Mouse (Mus musculus) small intestine, adult 10 weeks (tissue): ENCODE results near the gene Arhgef25. TPM values are rescaled to one million over a fixed set of nuclear protein-coding genes. Genes with fewer than 3 reads are reported as not detected.

Experiments
- polyA plus RNA-seq: library from polyadenylated mRNA; stranded (reverse); fragments of 350-450 nt; fragmentation: Illumina TruSeq; extraction: RNeasy Lipid Tissue Mini Kit (QIAGEN cat#74804); gene quantifications from one replicate; pipeline ENCODE4 v1.2.3, GENCODE M21; 2014; ENCODE audit warnings: low replicate concordance

The Arhgef25 gene
- 3.9 TPM for polyA plus RNA-seq

DNA sequence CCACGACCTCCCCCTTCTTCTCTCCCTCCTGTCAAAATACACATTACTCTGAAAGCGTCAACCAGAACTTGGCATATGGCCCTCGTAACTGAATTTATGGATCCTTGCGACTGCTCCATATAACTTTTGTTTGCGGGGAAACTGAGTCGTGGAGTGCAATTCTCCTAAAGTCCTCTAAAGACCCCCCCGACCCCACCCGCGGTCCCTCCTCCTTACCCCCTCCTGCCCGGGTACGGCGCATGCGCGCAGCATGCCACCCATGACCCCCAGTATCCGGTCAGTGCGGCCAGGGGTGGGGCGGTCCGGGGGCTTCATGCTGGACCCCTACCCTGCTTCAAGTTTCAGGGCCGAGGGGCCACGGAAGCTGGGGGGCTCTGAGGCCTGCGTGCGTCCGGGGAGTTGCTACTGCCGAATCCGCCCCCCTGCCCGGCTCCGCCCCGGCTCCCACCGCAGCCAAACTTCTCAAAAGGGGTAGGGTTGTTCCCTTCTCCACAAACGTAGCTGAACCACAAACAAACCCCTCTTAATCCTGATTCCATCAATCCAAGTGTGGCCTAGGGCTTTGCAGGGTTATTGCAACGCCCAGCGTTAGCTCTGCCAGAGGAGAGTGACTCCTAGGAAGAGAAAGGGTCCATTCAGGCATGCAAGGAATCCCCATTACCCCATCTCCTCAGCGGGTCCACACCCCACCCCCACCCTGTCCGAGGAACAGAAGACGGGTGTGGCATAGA, at the start of gene Arhgef25:
Gene Arhgef25, minus strand, starts transcription at position 433 of the 731 bp plus-strand sequence.

GRCm38 (mm10) chr10:127211414-127211854, 21.6 kb upstream of the Arhgef25 start, which contains the start of gene Pip4k2c:
Pip4k2c (minus strand) TSS chr10:127211585.

GRCm38 (mm10) chr10:127195328-127196129, 5.6 kb upstream of the Arhgef25 start, which contains the start of gene Dtx3:
Dtx3 (minus strand) TSS chr10:127195728.

DNA sequence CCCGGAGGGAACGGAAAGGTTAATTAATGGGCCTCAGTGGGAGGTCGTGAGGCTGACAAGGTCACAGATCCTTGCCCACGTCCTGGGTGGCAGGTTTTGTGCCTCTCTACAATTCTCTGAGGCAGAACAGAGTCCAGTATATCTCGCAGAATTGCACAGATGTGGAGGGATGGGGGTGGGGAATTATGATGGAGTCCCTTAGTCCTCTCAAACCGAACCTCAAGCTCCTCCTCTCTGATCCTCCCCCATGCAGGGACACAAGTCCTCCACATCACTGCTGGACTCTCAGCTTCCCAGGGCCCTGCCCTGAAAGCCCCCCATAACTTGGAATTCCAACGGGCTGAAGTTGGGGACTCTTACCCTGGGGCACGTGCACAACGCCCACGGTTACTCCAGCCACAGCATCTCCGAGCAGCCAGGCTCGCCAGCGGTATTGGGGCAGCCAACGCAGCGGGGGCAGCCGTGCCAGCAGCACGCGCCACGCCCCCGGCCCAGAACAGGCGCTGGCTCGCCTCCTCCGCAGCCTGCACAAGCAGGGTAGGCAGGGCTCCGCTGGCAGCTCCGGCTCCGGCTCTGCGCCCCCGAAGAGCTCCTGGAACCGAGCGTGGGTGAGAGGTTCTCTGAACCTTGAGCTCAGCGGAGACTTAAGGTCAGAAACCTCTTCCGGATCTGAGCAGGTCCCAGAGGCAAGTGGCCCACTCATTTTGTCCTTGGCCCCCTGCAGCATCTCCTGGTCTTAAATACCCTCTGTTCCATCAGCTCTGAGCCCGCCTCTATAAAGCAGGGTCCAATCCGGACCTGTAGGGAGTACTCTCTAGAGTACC, 9.8 kb downstream of the Arhgef25 start, which contains the start of gene Slc26a10:
Gene Slc26a10, minus strand, starts transcription at position 775 of the 824 bp plus-strand sequence.

GRCm38 (mm10) chr10:127164631-127165353, 25.1 kb downstream of the Arhgef25 start, which contains the start of gene B4galnt1:
B4galnt1 (plus strand) TSS chr10:127165225.

Other genes starting within 250 kb of the Arhgef25 start
- gene Ctdsp2, start 211.4 kb downstream of the Arhgef25 start, polyA plus RNA-seq, result 21.1 TPM
- gene Avil, start 189.4 kb downstream of the Arhgef25 start, polyA plus RNA-seq, result 0.33 TPM
- 7.3 TPM for gene Tsfm, start 159.2 kb downstream of the Arhgef25 start, polyA plus RNA-seq
- 1.5 TPM for gene Mettl1, start 148.7 kb downstream of the Arhgef25 start, polyA plus RNA-seq
- gene Eef1akmt3, start 148.6 kb downstream of the Arhgef25 start, polyA plus RNA-seq, result 0.56 TPM
- gene Cyp27b1, start 141.8 kb downstream of the Arhgef25 start, polyA plus RNA-seq, result not detected
- gene March9, start 129.9 kb downstream of the Arhgef25 start, polyA plus RNA-seq, result 0.45 TPM
- gene Cdk4, start 126.5 kb downstream of the Arhgef25 start, polyA plus RNA-seq, result 7.9 TPM
- gene Tspan31, start 119.8 kb downstream of the Arhgef25 start, polyA plus RNA-seq, result 40.0 TPM
- not detected for gene Agap2, start 114.8 kb downstream of the Arhgef25 start, polyA plus RNA-seq
- 7.4 TPM for gene Os9, start 69.0 kb downstream of the Arhgef25 start, polyA plus RNA-seq
- 11.8 TPM for gene B4galnt1, start 24.9 kb downstream of the Arhgef25 start, polyA plus RNA-seq
- gene Slc26a10, start 9.4 kb downstream of the Arhgef25 start, polyA plus RNA-seq, result not detected
- gene Dtx3, start 5.6 kb upstream of the Arhgef25 start, polyA plus RNA-seq, result 0.56 TPM
- 8.8 TPM for gene Pip4k2c, start 21.5 kb upstream of the Arhgef25 start, polyA plus RNA-seq
- 1.0 TPM for gene Kif5a, start 73.3 kb upstream of the Arhgef25 start, polyA plus RNA-seq
- 15.2 TPM for gene Dctn2, start 76.3 kb upstream of the Arhgef25 start, polyA plus RNA-seq
- gene Mbd6, start 98.9 kb upstream of the Arhgef25 start, polyA plus RNA-seq, result 2.0 TPM
- 7.2 TPM for gene Mars, start 121.7 kb upstream of the Arhgef25 start, polyA plus RNA-seq
- gene Arhgap9, start 131.9 kb upstream of the Arhgef25 start, polyA plus RNA-seq, result 1.1 TPM
- 0.11 TPM for gene Gli1, start 151.9 kb upstream of the Arhgef25 start, polyA plus RNA-seq
- not detected for gene Inhbe, start 164.3 kb upstream of the Arhgef25 start, polyA plus RNA-seq
- not detected for gene Inhbc, start 180.3 kb upstream of the Arhgef25 start, polyA plus RNA-seq
- gene R3hdm2, start 190.2 kb upstream of the Arhgef25 start, polyA plus RNA-seq, result 116 TPM